Mouse (Mus musculus): Measurements from ENCODE around the gene Ppcdc. TPM values are rescaled to one million over a fixed set of nuclear protein-coding genes. Genes with fewer than 3 reads are reported as not detected.

Gene Ppcdc
- total and polyA plus RNA-seq, 3 experiments: 38.8 to 50.3 (median 44.1) TPM

GRCm38 (mm10) chr9:57434405-57435165, 5.3 kb downstream of the Ppcdc start:
- Histone ChIP-seq H3K36me3 (replicated peaks in 1 of 2; ENCODE audit: control insufficient read depth in 1 of 2, insufficient read depth in 1 of 2, low read length in 1 of 2) (peaks cover 12 to 78% of the 10 kb centered on the region in 2 experiments), H3K79me2 (replicated peaks; ENCODE audit: control insufficient read depth, extremely low read depth, insufficient read depth, poor library complexity, severe bottlenecking) (no peaks in the 10 kb centered on the region), H3K27ac (ENCODE audit: insufficient read depth, low read depth) (no peak overlapping the region), H3K4me2 (ENCODE audit: insufficient read depth, low read depth, poor library complexity, severe bottlenecking) (no peak overlapping the region), H3K4me1 (ENCODE audit: control insufficient read depth in 1 of 2, insufficient read depth in 2 of 2) (peaks cover 13 to 74% of the 10 kb centered on the region in 2 experiments), H3K4me3 (replicated peaks in 1 of 3; ENCODE audit: low read depth in 2 of 3, low read length in 2 of 3, poor library complexity in 1 of 3) (peak overlapping the region in 1 of 3 experiments; percentile 36), H3K27me3 (replicated peaks) (no peaks in the 10 kb centered on the region), H3K9me3 (replicated peaks; ENCODE audit: low read length) (no peaks in the 10 kb centered on the region), H3K9ac (ENCODE audit: insufficient read depth, low read depth) (no peak overlapping the region)
- no peak for TF ChIP-seq SMC3 (IDR thresholded peaks at IDR 0.05; ENCODE audit: low read depth, low read length)
- no peak for TF ChIP-seq SIN3A (IDR thresholded peaks at IDR 0.05; ENCODE audit: low read length)
- TF ChIP-seq PAX5 (IDR thresholded peaks at IDR 0.05; ENCODE audit: low read length): no peak
- no peak for TF ChIP-seq KAT2A (IDR thresholded peaks at IDR 0.05; ENCODE audit: insufficient replicate concordance, low read length)
- no peak for TF ChIP-seq EP300 (IDR thresholded peaks at IDR 0.05; ENCODE audit: low read length)
- TF ChIP-seq TCF12 (IDR thresholded peaks at IDR 0.05; ENCODE audit: low read depth, low read length): no peak
- no peak; the same call in 1 of the 2 replicates for TF ChIP-seq NELFE (IDR thresholded peaks at IDR 0.05; ENCODE audit: low read depth, low read length)
- no peak for TF ChIP-seq JUN (IDR thresholded peaks at IDR 0.05; ENCODE audit: insufficient read depth, low read depth, low read length)
- no peak for TF ChIP-seq ELF1 (IDR thresholded peaks at IDR 0.05; ENCODE audit: low read depth, low read length)
- no peak for TF ChIP-seq E2F4 (IDR thresholded peaks at IDR 0.05; ENCODE audit: insufficient replicate concordance, low read depth, low read length)
- TF ChIP-seq ZKSCAN1 (IDR thresholded peaks at IDR 0.05; ENCODE audit: borderline replicate concordance, low read depth, low read length): no peak
- in situ Hi-C loops (cut with MboI; ENCODE audit: low pct_ligation_motif_present, low pct_unique_long_range_greater_than_20kb, low sequenced_read_pairs) (no loop called here), dilution Hi-C loops (cut with MboI; ENCODE audit: extremely low pct_ligation_motif_present, extremely low pct_unique_long_range_greater_than_20kb, low sequenced_read_pairs) (no loop called here)
- DNase-seq (ENCODE audit: extremely low read depth): no peak

GRCm38 (mm10) chr9:57433097-57434032, 6.6 kb downstream of the Ppcdc start:
- Histone ChIP-seq H3K9me3 (replicated peaks; ENCODE audit: low read length) (no peaks in the 10 kb centered on the region), H3K27ac (ENCODE audit: insufficient read depth, low read depth) (peak overlapping the region; percentile 46), H3K79me2 (replicated peaks; ENCODE audit: control insufficient read depth, extremely low read depth, insufficient read depth, poor library complexity, severe bottlenecking) (no peaks in the 10 kb centered on the region), H3K9ac (ENCODE audit: insufficient read depth, low read depth) (peak overlapping the region; percentile 10; the same call in 1 of the 2 replicates), H3K4me3 (replicated peaks in 1 of 3; ENCODE audit: low read depth in 2 of 3, low read length in 2 of 3, poor library complexity in 1 of 3) (peak overlapping the region in 1 of 3 experiments; percentile 9), H3K36me3 (replicated peaks in 1 of 2; ENCODE audit: control insufficient read depth in 1 of 2, insufficient read depth in 1 of 2, low read length in 1 of 2) (peaks cover 12 to 84% of the 10 kb centered on the region in 2 experiments), H3K4me1 (ENCODE audit: control insufficient read depth in 1 of 2, insufficient read depth in 2 of 2) (peaks cover 25 to 78% of the 10 kb centered on the region in 2 experiments), H3K4me2 (ENCODE audit: insufficient read depth, low read depth, poor library complexity, severe bottlenecking) (no peak overlapping the region), H3K27me3 (replicated peaks) (no peaks in the 10 kb centered on the region)
- in situ Hi-C loops (cut with MboI; ENCODE audit: low pct_ligation_motif_present, low pct_unique_long_range_greater_than_20kb, low sequenced_read_pairs): no loop called here
- dilution Hi-C loops (cut with MboI; ENCODE audit: extremely low pct_ligation_motif_present, extremely low pct_unique_long_range_greater_than_20kb, low sequenced_read_pairs): no loop called here
- peak; percentile 85 for DNase-seq (ENCODE audit: extremely low read depth)
- peak; percentile 41; the same call in 1 of the 2 replicates for TF ChIP-seq MEF2A (IDR thresholded peaks at IDR 0.05; ENCODE audit: borderline replicate concordance, low read depth, low read length)
- TF ChIP-seq GABPA (IDR thresholded peaks at IDR 0.05; ENCODE audit: insufficient replicate concordance, low read depth, low read length): no peak
- peak; percentile 95 for TF ChIP-seq ZNF384 (IDR thresholded peaks at IDR 0.05; ENCODE audit: low read depth, low read length)
- TF ChIP-seq HCFC1 (IDR thresholded peaks at IDR 0.05; ENCODE audit: low read depth, low read length): no peak
- peak; percentile 51; the same call in 1 of the 2 replicates for TF ChIP-seq MXI1 (IDR thresholded peaks at IDR 0.05; ENCODE audit: low read depth, low read length)
- peak; percentile 62 for TF ChIP-seq ELF1 (IDR thresholded peaks at IDR 0.05; ENCODE audit: low read depth, low read length)
- TF ChIP-seq CHD1 (IDR thresholded peaks at IDR 0.05; ENCODE audit: low read depth, low read length): no peak
- TF ChIP-seq SMC3 (IDR thresholded peaks at IDR 0.05; ENCODE audit: low read depth, low read length): peak; percentile 95
- TF ChIP-seq CHD2 (IDR thresholded peaks at IDR 0.05; ENCODE audit: low read length): peak; percentile 71
- TF ChIP-seq EP300 (IDR thresholded peaks at IDR 0.05; ENCODE audit: low read length): peak; percentile 52; the same call in 1 of the 2 replicates
- TF ChIP-seq MAZ (IDR thresholded peaks at IDR 0.05; ENCODE audit: low read depth, low read length): peak; percentile 7; the same call in 1 of the 2 replicates
- 0 out of 2 replicates have a peak, but pooled peaks have one; percentile 43 for TF ChIP-seq TCF12 (IDR thresholded peaks at IDR 0.05; ENCODE audit: low read depth, low read length)
- TF ChIP-seq USF2 (conservative IDR thresholded peaks at IDR 0.05; ENCODE audit: low read depth, low read length): no peak
- TF ChIP-seq MYC (IDR thresholded peaks at IDR 0.05; ENCODE audit: low read depth, low read length): peak; percentile 47
- TF ChIP-seq UBTF (IDR thresholded peaks at IDR 0.05; ENCODE audit: low read depth, low read length): no peak
- peak; percentile 88 to 96 for TF ChIP-seq CTCF (conservative IDR thresholded peaks at IDR 0.05 in 1 of 2, IDR thresholded peaks at IDR 0.05 in 1 of 2; ENCODE audit: low read depth in 2 of 2, low read length in 2 of 2)
- TF ChIP-seq SIN3A (IDR thresholded peaks at IDR 0.05; ENCODE audit: low read length): peak; percentile 65
- peak; percentile 98 for TF ChIP-seq RAD21 (IDR thresholded peaks at IDR 0.05; ENCODE audit: low read depth, low read length)
- TF ChIP-seq KAT2A (IDR thresholded peaks at IDR 0.05; ENCODE audit: insufficient replicate concordance, low read length): no peak
- peak; percentile 54; the same call in 1 of the 2 replicates for TF ChIP-seq ETS1 (conservative IDR thresholded peaks at IDR 0.05; ENCODE audit: low read depth, low read length)
- TF ChIP-seq RCOR1 (conservative IDR thresholded peaks at IDR 0.05; ENCODE audit: low read depth, low read length): no peak
- no peak for TF ChIP-seq NELFE (IDR thresholded peaks at IDR 0.05; ENCODE audit: low read depth, low read length)
